Mouse (Mus musculus): Measurements from ENCODE around the gene Ccnk.

DNA sequence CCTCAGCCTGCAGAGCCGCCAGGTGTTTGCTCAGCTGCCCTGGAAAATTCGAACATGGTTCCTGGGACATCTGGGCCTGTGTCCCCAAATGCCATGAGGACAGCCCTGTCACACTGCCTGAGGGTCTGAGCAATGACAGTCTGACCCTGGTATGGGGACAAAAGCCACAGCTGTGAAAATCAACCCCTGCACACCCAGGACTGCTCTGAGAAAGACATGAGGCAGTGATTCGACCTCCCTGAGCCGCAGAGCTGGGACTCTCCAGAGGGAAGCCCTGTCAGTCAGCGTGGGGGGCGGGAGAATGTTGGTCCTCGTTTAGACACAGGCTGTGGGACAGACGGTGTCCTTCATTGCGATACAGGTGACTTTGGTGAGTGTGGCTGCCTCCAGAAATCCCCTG lies 66.2 kb downstream of the Ccnk start:
- TF ChIP-seq CTCF (IDR thresholded peaks at IDR 0.05; ENCODE audit: low read depth) = no peak
- TF ChIP-seq EP300 (IDR thresholded peaks at IDR 0.05; ENCODE audit: low read depth) = no peak
